Mouse (Mus musculus) leukemia stem cell, adult 10-12 weeks (primary cell): ENCODE results near the gene Rfx4. TPM values are rescaled to one million over a fixed set of nuclear protein-coding genes. Genes with fewer than 3 reads are reported as not detected.

Experiments
- polyA plus RNA-seq: library from polyadenylated mRNA; stranded (reverse); fragments of >175 nt; gene quantifications from 2 replicates; pipeline ENCODE4 v1.2.3, GENCODE M21; 2012; ENCODE audit warnings: low replicate concordance

The Rfx4 gene
- polyA plus RNA-seq, result not detected in 2 replicates

DNA sequence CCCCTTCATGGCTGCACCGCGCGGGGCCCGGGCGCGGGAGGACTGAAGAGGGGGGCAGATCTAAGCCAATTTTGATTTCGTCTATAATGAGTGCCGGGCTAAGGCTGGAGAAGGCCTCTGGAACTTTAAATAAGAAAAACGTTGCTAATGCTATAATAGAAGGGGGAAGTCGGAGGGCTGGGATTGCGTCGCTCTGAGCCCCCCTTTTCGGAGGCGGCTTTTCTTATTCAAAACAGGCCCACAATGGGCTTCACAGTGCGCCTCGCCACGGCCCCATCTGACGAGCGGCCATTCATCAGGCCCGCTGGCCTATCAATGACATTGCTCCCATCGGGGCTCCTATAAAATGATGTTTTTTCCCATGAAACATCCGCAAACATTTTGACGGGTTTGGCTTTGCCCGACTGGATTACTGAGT, at the start of gene Rfx4:
TSS of gene Rfx4 (plus strand) at position 277 of the 418 bp plus-strand sequence.

DNA sequence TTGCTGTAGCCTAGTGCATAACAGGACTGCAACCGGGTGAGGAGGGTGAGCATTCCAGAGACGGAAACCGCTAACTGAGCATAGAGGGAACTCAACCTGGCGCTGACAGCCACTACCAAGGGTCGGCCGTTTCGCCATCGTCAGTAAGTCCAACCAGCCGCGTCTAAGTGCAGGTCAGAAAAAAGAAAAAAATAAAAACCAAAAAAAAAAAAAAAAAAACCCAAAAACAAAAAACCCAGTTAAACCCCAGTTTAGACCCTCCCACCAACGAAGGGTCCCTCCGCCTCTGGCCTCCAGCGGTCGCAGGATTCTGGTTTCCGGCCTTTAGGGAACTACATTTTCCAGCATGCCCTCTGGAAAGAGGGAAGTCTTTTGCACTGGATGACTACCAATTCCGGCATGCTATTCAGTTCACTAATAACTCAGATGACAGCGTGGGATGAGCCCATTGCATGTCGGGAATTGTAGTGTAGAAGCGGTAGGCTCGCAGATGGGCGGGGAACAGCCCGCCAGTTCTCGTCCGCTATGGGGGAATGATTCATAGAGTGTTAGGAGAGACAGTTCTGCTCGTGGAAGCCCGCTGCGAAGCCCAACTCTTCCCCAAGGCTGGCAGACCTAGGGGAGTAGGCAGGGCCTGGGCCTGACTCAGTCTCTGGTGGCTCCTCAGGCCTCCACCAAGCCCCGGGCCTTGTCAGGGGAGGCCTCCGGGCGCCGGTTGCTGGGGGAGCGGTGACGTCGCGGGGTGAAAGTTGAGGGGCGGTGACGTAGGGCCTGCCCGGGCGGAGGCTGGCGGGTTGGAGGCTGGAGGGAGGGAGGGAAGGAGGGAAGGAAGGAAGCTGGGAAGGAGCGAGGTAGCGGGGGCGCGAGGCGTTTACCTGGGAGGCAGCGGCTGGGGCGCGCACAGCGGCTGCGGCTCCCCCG, 161.2 kb downstream of the Rfx4 start, which contains the start of gene Ric8b:
TSS of gene Ric8b (plus strand) at position 807 of the 921 bp plus-strand sequence.

Other genes with a start within 250 kb of the Rfx4 start
- 6.3 and 10.7 TPM in 2 replicates for gene Ckap4, start 222.0 kb upstream of the Rfx4 start, polyA plus RNA-seq
- gene Tcp11l2, start 179.4 kb upstream of the Rfx4 start, polyA plus RNA-seq, result 0.20 and 0.97 TPM in 2 replicates
- 1.9 and 3.0 TPM in 2 replicates for gene Polr3b, start 133.8 kb upstream of the Rfx4 start, polyA plus RNA-seq
- gene Ric8b, start 161.6 kb downstream of the Rfx4 start, polyA plus RNA-seq, result 1.6 and 2.3 TPM in 2 replicates